Mouse (Mus musculus) embryonic stem cell, embryonic (primary cell): Measurements from ENCODE around the gene H2-T22.
"Not testable (repeated sequence)": the region's sequence is repeated elsewhere in the genome, so short reads cannot be mapped to it uniquely, and the experiment has no call there.

Experiments used
- CTCF ChIA-PET, 4 experiments: fragments of 300-600 bp in 2 of 4; fragments of 350-600 bp in 2 of 4; sonication (Branson Sonifier 250); formaldehyde crosslinking; loops; one replicate each; lab custom pipeline; 2022; ENCODE audit warnings: inconsistent platforms in 2 of 4; lab: Charles Lee
- POLR2A ChIA-PET, 4 experiments: fragments of 300-600 bp in 2 of 4; fragments of 350-600 bp in 2 of 4; sonication (Branson Sonifier 250); formaldehyde crosslinking; loops; one replicate each; lab custom pipeline; 2022; ENCODE audit warnings: antibody characterized with exemption in 4 of 4, inconsistent platforms in 1 of 4; lab: Charles Lee

The H2-T22 gene

DNA sequence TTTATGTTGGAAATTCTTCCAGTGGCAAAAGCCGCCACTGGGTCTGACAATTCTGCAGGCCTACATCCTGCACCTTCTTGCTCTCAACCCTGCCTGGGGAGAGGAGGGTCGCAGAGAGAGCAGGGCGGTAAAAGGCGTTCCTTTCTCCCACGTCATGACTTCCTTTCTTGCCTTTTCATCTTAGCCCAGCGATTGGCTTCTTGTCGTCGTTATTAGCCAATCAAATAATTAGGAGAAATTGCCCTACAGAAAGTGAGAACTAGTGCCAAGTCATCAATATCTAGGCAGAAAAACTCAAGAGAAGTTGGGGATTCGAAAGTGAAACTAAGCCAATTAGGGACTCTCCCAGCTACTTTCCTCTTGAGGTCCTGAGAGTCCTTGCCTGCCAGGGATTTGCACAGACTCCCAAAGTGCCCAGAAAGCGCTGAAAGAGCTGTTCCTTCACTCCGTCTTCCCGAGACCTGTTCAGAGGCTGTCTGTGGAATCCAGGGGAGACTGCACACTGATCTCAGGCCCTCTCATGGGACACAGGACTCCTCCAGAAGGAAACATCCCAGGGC, at the start of gene H2-T22, which contains the start of gene Gm6034:
H2-T22 (minus strand) TSS at position 138 of the 560 bp plus-strand sequence.
Gm6034 (plus strand) TSS at position 352 of the 560 bp plus-strand sequence.
- POLR2A ChIA-PET, result interaction anchor here in 1 of 4 experiments (1.0 kb wide), 1 partner anchor 22 kb away, joined by 3 read pairs; the partner anchor contains the start of gene H2-T24
- CTCF ChIA-PET, result interaction anchor here in 1 of 4 experiments (0.9 to 2.0 kb wide), 2 partner anchors 18 to 72 kb away, joined by 3 to 7 read pairs; no protein-coding TSS in a partner anchor

GRCm38 (mm10) chr17:36091933-36092332, 49.4 kb upstream of the H2-T22 start:
- POLR2A ChIA-PET, CTCF ChIA-PET: not testable (repeated sequence)

DNA sequence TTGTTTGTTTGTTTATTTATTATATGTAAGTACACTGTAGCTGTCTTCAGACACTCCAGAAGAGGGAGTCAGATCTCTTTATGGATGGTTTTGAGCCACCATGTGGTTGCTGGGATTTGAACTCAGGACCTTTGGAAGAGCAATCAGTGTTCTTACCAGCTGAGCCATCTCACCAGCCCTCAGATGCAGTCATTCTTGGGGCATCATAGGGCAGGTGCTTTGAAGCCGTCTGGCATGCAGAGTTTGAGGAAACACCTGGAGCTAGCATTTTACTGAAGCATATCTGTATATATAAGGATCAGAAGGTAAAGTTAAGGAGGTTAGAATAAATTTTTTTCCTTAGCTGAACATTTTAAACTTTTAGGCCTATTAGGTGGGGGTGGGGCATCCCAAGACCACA, 43.4 kb upstream of the H2-T22 start:
- ChIA-PET POLR2A (interaction anchor here in 1 of 4 experiments (1.0 kb wide), 1 partner anchor 60 kb away, joined by 3 read pairs; no protein-coding TSS in a partner anchor), CTCF (interaction anchor here in 3 of 4 experiments (0.6 to 1.0 kb wide), 3 partner anchors 25 to 303 kb away, joined by 3 to 7 read pairs (median 3); no protein-coding TSS in a partner anchor)

DNA sequence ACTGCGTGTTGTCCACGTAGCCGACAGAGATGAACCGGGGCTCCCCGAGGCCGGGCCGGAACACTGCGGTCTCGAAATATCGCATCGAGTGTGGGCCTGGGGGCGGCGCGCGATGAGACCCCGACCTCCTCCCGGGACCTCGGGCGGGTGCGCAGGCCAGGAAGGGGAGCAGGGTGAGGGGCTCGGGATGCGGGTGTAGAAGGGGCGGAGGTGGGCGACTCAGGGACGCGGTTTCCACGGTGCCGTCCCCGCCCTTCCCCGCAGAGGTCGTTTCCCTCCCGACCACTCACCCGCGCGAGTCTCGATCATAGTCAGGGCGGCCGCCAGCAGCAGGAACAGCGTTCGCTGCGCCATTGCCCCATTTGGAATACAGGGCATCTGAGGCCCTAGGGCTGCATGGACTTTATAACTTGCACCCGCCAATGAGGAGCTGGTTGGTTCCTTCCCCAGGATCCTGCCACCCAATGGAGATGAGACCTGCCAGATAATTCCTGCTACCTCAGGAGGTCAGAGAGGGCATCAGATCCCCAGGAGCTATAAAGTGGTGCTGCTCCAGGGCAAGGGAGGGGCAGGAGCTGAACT, 41.4 kb upstream of the H2-T22 start:
- CTCF ChIA-PET, result no interaction called here
- POLR2A ChIA-PET, result interaction anchor here in 3 of 4 experiments (0.7 to 1.4 kb wide), 15 partner anchors 10 to 263 kb away, joined by 3 to 8 read pairs (median 3); partner anchors contain the start of genes Ier3 (in 1 of the 3), Mdc1 (in 1 of the 3) and Trim39 (in 1 of the 3)

DNA sequence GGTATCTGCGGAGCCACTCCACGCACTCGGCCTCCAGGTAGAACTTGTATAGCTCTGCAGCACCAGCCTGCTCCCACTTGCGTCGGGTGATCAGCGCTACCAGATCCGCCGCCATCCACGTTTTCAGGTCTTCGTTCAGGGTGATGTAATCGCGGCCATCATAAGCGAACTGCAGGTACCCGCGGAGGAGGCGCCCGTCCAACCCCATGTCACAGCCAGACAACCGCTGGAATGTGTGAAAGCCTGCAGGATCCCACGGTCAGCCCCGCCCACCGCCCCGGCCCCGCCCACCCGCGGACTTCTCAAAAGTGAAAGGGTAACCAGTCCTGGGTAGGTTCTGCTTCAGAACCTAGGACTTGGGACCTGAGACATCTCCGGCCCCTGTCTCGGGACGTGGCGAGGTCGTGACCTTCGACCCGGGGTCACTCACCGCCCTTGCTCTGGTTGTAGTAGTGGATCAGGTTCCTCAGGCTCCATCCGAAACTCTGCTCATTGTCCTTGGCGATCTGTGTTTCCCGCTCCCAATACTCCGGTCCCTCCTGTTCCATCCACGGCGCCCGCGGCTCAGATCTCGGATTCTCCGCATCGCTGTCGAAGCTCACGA, 40.8 kb upstream of the H2-T22 start:
- ChIA-PET POLR2A (interaction anchor here in 3 of 4 experiments (1.0 to 1.4 kb wide), 6 partner anchors 13 to 262 kb away, joined by 3 to 8 read pairs (median 4); partner anchors contain the start of genes Ier3 (in 1 of the 3), Mdc1 (in 1 of the 3) and Trim39 (in 1 of the 3)), CTCF (interaction anchor here in 1 of 4 experiments (0.5 kb wide), 1 partner anchor 1126 kb away, joined by 3 read pairs; no protein-coding TSS in a partner anchor)

GRCm38 (mm10) chr17:36082519-36083232, 40.1 kb upstream of the H2-T22 start:
- POLR2A ChIA-PET, result not testable (repeated sequence)
- CTCF ChIA-PET, result interaction anchor here in 1 of 4 experiments (0.5 kb wide), 1 partner anchor 1127 kb away, joined by 3 read pairs; no protein-coding TSS in a partner anchor

DNA sequence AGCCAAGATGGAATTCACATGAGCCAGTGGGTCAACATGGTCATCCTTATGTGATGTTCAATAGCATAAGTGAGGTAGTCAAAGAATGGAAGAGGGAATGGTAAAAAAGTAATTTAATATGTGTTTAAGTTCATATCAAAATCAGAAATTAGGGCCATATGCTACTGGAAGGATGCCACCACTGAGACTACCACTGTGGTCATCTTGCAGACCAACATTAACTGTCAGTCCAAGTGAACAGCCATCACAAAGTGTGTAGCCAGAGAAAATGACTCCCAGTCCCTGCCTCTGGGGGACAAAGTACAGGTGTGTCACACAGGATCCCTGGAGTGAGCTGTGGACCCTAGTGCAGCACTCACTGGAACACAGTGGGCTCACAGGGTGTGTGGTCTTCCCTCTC, 39.4 kb upstream of the H2-T22 start:
- CTCF ChIA-PET, POLR2A ChIA-PET: not testable (repeated sequence)

DNA sequence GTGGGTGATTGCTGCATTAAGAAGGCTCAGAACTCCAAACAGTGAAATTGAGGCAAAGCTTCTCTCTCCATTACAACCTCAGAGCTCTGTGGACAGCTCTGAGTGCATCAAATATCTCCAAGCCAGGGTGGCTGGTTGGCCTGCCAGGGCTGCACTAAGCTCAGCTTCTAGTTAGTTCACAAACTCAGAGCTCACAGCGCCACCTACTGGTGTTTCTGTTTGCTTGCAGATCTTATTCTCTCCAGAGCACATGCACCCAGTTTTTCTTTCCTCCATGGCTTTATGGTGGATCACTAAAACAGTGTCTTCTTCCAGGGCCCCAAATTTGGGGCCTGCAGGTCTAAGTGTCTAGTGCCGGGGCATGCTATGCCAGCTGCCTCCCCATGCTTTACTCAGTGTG, 18.3 kb upstream of the H2-T22 start:
- POLR2A ChIA-PET, result interaction anchor here in 3 of 4 experiments (0.6 to 1.6 kb wide), 11 partner anchors 41 to 245 kb away, joined by 3 to 8 read pairs (median 3); partner anchors contain the start of genes H2-T24 (in 1 of the 3) and Mdc1 (in 1 of the 3)
- CTCF ChIA-PET, result interaction anchor here (0.5 to 4.8 kb wide), 91 partner anchors 13 to 956 kb away, joined by 3 to 54 read pairs (median 4); partner anchors contain the start of genes H2-T24 (in 3 of the 4), Gm7030 (in 2 of the 4), Dhx16 (in 1 of the 4) and Gm19684 (in 1 of the 4)

- CTCF ChIA-PET, POLR2A ChIA-PET: not testable (repeated sequence)
Observed at GRCm38 (mm10) chr17:36058362-36058761, 15.8 kb upstream of the H2-T22 start, which contains the start of gene Gm11127. Gene Gm11127 (minus strand): TSS chr17:36058371.

GRCm38 (mm10) chr17:36057927-36058326, 15.4 kb upstream of the H2-T22 start:
- POLR2A ChIA-PET, CTCF ChIA-PET: not testable (repeated sequence)

- POLR2A ChIA-PET, result interaction anchor here in 1 of 4 experiments (1.0 kb wide), 1 partner anchor 23 kb away, joined by 3 read pairs; the partner anchor contains the start of gene H2-T24
- CTCF ChIA-PET, result interaction anchor here in 1 of 4 experiments (0.7 to 2.0 kb wide), 2 partner anchors 17 to 23 kb away, joined by 3 to 7 read pairs; partner anchors contain the start of gene H2-T24
Observed at GRCm38 (mm10) chr17:36043286-36043685, 739 bp upstream of the H2-T22 start.

GRCm38 (mm10) chr17:36042055-36042454, 492 bp downstream of the H2-T22 start:
- POLR2A ChIA-PET, result not testable (repeated sequence)
- CTCF ChIA-PET, result interaction anchor here in 2 of 4 experiments (0.6 to 0.9 kb wide), 2 partner anchors 72 to 103 kb away, joined by 3 read pairs; no protein-coding TSS in a partner anchor

- CTCF ChIA-PET, result interaction anchor here in 1 of 4 experiments (0.6 to 1.1 kb wide), 2 partner anchors 20 to 951 kb away, joined by 3 read pairs; partner anchors contain the start of gene Abhd16a
- POLR2A ChIA-PET, result not testable (repeated sequence)
Observed at GRCm38 (mm10) chr17:36040604-36041003, 1.9 kb downstream of the H2-T22 start.

DNA sequence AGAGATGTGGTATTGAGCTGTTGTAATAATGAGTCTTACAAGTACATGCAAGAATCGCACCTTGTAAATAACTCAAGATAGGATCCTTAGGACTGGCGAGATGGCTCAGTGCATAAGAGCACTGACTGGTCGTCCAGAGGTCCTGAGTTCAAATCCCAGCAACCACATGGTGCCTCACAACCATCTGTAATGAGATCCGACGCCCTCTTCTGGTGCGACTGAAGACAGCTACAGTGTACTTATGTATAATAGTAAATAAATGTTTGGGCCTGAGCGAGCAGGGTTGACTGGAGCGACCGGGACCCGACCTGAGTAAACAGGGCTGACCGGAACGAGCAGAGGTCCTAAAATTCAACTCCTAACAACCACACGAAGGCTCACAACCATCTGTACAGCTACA, 6.4 kb downstream of the H2-T22 start:
- POLR2A ChIA-PET, result interaction anchor here in 1 of 4 experiments (1.3 kb wide), 1 partner anchor 99 kb away, joined by 3 read pairs; no protein-coding TSS in a partner anchor
- CTCF ChIA-PET, result interaction anchor here in 2 of 4 experiments (0.9 to 2.9 kb wide), 5 partner anchors 24 to 98 kb away, joined by 3 to 8 read pairs (median 7); no protein-coding TSS in a partner anchor

DNA sequence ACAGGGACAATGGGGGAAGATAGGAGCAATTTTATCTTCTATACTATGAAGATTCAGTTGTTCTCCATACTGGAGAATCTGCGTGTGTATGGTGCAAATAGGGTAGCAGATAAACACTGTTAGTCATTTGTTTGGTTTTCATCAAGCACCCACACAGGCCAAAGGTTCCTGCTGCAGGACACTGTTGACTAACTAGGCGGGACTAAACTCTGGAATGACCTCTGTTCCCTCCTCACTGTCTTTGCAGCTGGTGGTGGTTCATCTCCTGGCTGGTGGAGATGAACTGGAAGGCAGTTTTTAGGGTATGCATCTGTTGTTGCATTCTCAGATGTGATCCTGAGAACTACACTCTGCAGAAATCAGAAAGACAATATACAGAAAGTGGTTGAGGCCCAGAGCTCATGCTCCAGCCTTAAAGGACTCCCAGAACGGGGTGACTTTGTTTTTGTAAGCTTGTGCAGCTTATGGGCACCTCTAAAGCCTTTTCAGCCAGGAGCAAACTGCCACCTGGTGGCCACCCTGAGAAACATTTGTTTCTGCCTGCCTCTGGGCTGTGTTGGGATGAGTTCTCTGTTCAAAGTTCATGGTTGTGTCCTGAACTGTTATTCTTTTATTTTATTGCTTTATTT, 7.4 kb downstream of the H2-T22 start:
- ChIA-PET POLR2A (interaction anchor here in 2 of 4 experiments (0.8 to 1.3 kb wide), 3 partner anchors 15 to 98 kb away, joined by 3 to 6 read pairs (median 3); partner anchors contain the start of gene H2-T24 (in 1 of the 2)), CTCF (interaction anchor here (0.7 to 2.9 kb wide), 7 partner anchors 15 to 539 kb away, joined by 3 to 8 read pairs (median 4); partner anchors contain the start of gene H2-T24 (in 1 of the 4))

DNA sequence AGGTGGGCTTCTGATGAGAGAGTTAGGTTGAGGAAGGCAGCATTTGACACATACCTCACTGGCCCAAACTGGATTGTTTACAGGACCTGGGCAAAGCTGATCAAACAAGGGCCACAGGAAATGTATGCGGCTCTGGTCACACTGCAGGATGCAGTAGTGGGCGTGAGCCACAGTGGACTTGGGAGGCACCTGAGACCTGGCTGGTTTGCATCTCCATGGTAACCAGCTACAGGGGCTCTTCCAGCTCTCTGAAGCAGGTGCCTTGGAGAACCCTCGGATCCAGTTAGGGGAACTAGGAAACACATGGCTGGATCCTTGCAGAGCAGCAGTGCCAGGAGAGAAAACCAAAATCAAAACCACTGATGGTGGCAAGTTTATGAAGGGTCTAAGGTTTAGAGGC, 8.0 kb downstream of the H2-T22 start:
- POLR2A ChIA-PET, result interaction anchor here in 1 of 4 experiments (1.2 kb wide), 1 partner anchor 38 kb away, joined by 6 read pairs; no protein-coding TSS in a partner anchor
- CTCF ChIA-PET, result interaction anchor here in 2 of 4 experiments (0.6 to 2.9 kb wide), 6 partner anchors 15 to 85 kb away, joined by 3 to 7 read pairs (median 4); partner anchors contain the start of gene H2-T24 (in 1 of the 2)
